Mouse (Mus musculus) embryonic facial prominence, embryonic 12.5 days (tissue): ENCODE measurements around the gene Cd101. TPM values are rescaled to one million over a fixed set of nuclear protein-coding genes. Genes with fewer than 3 reads are reported as not detected.

Experiments used
- ATAC-seq: fragments of 200-750 bp; cut with Nextera tagmentation; 2 replicates; pipeline ENCODE4 v1.8.0; 2017; ENCODE audit not compliant: insufficient number of reproducible peaks, insufficient read depth, low FRiP score, low TSS enrichment
- H3K27ac ChIP-seq: fragments of 300-500 bp; sonication (generic); 2 replicates; pipeline ENCODE4 v1.5.1; 2016; ENCODE audit warnings: mild to moderate bottlenecking
- H3K27me3 ChIP-seq: fragments of 300-500 bp; sonication (generic); 2 replicates; pipeline ENCODE4 v1.6.1; 2016; ENCODE audit warnings: mild to moderate bottlenecking, moderate library complexity
- H3K36me3 ChIP-seq: fragments of 300-500 bp; sonication (generic); 2 replicates; pipeline ENCODE4 v1.6.1; 2016; ENCODE audit warnings: mild to moderate bottlenecking
- H3K4me1 ChIP-seq: fragments of 300-500 bp; sonication (generic); 2 replicates; pipeline ENCODE4 v1.6.1; 2016
- H3K4me2 ChIP-seq: fragments of 300-500 bp; sonication (generic); replicated peaks from 2 replicates; pipeline ENCODE4 v1.6.1; 2016; ENCODE audit warnings: mild to moderate bottlenecking, moderate library complexity
- H3K4me3 ChIP-seq: fragments of 300-500 bp; sonication (generic); 2 replicates; pipeline ENCODE4 v1.5.1; 2016; ENCODE audit warnings: mild to moderate bottlenecking
- H3K9ac ChIP-seq: fragments of 300-500 bp; sonication (generic); 2 replicates; pipeline ENCODE4 v1.6.1; 2016; ENCODE audit warnings: mild to moderate bottlenecking, moderate library complexity
- H3K9me3 ChIP-seq: fragments of 300-500 bp; sonication (generic); 2 replicates; pipeline ENCODE4 v1.6.1; 2016; ENCODE audit warnings: mild to moderate bottlenecking, moderate library complexity
- WGBS: fragments of 180-500 bp; shearing (Covaris S2); methylation state at CpG from one replicate; pipeline ENCODE4 v1.1.7; 2016; 5-methylcytosine and 5-hydroxymethylcytosine counted together
- polyA plus RNA-seq: library from polyadenylated mRNA; unstranded; fragments of >200 nt; fragmentation: Nextera tagmentation; extraction: Ambion mirVana; gene quantifications from 2 replicates; pipeline ENCODE4 v1.2.1, GENCODE M21; 2016

The Cd101 gene
- polyA plus RNA-seq, 1 experiment from 2014 or later, result 0.06 TPM

DNA sequence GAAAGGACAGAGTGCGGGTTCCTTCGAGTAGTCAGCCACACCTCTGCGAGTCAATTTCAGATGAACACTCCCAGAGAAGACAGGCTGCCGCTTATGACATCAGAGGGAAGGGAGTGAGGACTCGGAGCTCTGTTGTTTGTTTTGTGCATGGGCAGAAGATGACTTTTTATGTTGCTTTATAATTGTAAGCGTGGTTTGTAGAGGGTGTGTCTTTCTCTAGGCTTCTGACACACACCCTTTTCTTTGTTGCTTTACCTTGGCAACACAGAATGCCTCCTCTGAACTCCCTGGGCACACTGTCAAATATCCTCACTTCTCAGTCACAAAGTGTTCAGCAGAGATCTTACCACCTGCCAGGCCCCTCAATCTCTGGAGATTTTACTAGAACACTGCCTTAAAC, 36.8 kb upstream of the Cd101 start:
- H3K9me3 ChIP-seq, result no peaks in the 10 kb centered on the region

DNA sequence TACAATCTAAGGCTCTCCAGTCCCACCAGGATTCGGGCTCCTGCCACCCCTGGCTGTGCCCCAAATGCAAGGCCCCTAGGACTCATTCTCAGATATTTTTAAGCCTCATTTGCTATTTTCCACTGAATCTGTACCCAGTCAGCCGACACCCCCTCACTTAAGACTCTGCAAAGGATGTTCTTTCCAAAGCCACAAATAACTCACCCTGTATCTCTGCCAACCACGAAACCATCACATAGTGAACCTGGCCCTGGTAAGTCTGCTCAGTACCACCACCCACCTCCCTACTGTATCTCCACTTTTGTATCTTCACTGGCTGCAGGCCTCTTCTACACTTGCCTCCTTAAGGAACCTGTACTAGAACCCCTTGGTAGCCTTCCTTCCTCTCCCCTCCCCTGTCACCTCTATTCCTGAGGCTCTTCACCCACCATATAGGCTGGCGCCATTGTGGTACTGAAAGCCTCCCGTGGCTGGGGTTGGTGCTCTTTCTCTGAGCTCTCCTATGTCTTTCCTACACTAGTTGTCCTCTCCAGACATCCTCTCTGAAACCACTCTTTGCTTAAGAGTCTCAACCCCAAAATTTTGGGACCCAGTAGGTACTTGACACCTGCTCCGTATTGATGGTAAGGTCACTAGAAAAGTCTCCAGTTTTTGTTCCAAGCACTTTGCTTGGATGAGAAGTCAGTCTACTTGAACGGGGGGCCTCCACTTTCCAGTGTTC, 32.7 kb upstream of the Cd101 start:
- 92% methylated on average over 7 of the region's 7 CpGs for WGBS
- H3K9me3 ChIP-seq, result no peaks in the 10 kb centered on the region
- peaks cover 29% of the 10 kb centered on the region for H3K36me3 ChIP-seq
- ATAC-seq, result no peak
- no peak overlapping the region for H3K9ac ChIP-seq
- no peak overlapping the region for H3K4me3 ChIP-seq
- H3K4me1 ChIP-seq, result 0 out of 2 replicates have a peak, but pooled peaks cover 3% of the 10 kb centered on the region
- H3K27me3 ChIP-seq, result no peaks in the 10 kb centered on the region
- no peak overlapping the region for H3K27ac ChIP-seq
- H3K4me2 ChIP-seq, result no peak overlapping the region

More for the DNA sequence above, 36.8 kb upstream of the Cd101 start:
- Histone ChIP-seq H3K4me2 (no peak overlapping the region), H3K27ac (no peak overlapping the region), H3K4me1 (peaks cover 32% of the 10 kb centered on the region), H3K9ac (no peak overlapping the region), H3K4me3 (no peak overlapping the region), H3K27me3 (no peaks in the 10 kb centered on the region), H3K36me3 (0 out of 2 replicates have a peak, but pooled peaks cover 4% of the 10 kb centered on the region)
- no peak for ATAC-seq
- WGBS, result 88% methylated on average over 6 of the region's 6 CpGs

DNA sequence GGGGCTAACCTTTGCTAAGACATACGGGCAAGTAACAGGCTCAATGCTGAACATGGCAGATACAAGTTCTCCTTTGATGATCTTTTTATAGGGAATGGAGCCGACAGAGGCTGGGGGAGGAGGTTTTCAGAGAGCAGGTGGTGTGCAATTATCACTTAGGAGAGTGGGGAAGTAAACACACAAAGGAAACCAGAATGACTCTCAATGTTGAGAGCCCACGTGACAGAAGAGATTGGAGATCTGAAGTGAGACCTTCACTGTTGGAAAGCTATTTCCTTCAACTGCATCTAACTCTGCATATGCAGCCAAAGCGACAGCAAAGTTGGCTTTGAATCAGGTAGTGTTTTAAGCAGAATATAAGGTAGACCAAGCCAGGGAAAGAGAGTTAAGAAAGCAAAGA, 29.9 kb upstream of the Cd101 start:
- Histone ChIP-seq H3K27me3 (no peaks in the 10 kb centered on the region), H3K4me1 (no peaks in the 10 kb centered on the region), H3K9ac (no peak overlapping the region), H3K4me2 (no peak overlapping the region), H3K27ac (no peak overlapping the region), H3K36me3 (peaks cover 46% of the 10 kb centered on the region), H3K4me3 (no peak overlapping the region), H3K9me3 (no peaks in the 10 kb centered on the region)
- no peak for ATAC-seq
- WGBS, result 87% methylated on average over 4 of the region's 4 CpGs

DNA sequence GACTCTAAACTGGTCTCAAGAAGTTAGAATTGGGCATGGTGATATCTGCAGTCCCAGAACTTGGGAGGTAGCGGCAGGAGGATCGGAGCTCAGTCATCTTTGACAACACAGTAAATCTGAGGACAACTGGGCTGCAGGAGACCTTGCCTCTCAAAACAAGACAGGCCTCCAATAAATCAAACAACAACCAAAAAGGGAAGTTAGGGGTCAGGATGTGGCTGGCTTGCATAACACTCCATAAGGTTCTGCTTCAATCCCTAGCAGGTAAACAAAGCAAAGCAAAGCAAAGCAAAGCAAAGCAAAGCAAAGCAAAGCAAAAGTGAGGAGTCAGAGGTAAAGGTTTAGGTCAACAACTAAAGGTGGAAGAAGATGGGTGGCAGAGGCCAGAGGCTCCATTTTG, 28.8 kb upstream of the Cd101 start:
- H3K9me3 ChIP-seq, result no peaks in the 10 kb centered on the region
- peaks cover 49% of the 10 kb centered on the region for H3K36me3 ChIP-seq
- no peak for ATAC-seq
- no peak overlapping the region for H3K4me3 ChIP-seq
- no peaks in the 10 kb centered on the region for H3K27me3 ChIP-seq
- no peak overlapping the region for H3K4me2 ChIP-seq
- no peaks in the 10 kb centered on the region for H3K4me1 ChIP-seq
- H3K27ac ChIP-seq, result no peak overlapping the region
- H3K9ac ChIP-seq, result no peak overlapping the region
- 94% methylated on average over 2 of the region's 2 CpGs for WGBS

DNA sequence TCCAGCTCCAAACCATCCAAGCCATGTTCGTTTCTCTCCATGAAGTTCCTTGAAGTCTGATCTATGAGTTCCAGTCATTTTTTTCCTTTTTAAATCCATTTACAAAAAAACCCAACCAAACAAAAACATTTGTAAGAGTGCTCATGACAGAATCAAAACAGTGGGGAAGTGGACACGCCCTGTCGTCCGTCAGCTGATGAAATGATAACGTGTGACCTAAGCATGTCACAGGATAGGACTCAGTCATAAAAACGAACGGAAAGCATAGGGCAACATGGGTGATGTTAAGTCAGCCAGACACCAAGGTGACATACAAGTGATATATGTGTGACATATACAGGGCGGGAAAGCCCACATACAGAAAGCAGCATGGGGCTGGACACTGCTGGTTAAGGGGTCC, 25.9 kb upstream of the Cd101 start:
- no peaks in the 10 kb centered on the region for H3K9me3 ChIP-seq
- peaks cover 39% of the 10 kb centered on the region for H3K36me3 ChIP-seq
- no peaks in the 10 kb centered on the region for H3K4me1 ChIP-seq
- H3K4me3 ChIP-seq, result no peak overlapping the region
- WGBS, result 91% methylated on average over 8 of the region's 8 CpGs
- H3K9ac ChIP-seq, result no peak overlapping the region
- no peak overlapping the region for H3K4me2 ChIP-seq
- H3K27me3 ChIP-seq, result no peaks in the 10 kb centered on the region
- no peak for ATAC-seq
- H3K27ac ChIP-seq, result no peak overlapping the region

DNA sequence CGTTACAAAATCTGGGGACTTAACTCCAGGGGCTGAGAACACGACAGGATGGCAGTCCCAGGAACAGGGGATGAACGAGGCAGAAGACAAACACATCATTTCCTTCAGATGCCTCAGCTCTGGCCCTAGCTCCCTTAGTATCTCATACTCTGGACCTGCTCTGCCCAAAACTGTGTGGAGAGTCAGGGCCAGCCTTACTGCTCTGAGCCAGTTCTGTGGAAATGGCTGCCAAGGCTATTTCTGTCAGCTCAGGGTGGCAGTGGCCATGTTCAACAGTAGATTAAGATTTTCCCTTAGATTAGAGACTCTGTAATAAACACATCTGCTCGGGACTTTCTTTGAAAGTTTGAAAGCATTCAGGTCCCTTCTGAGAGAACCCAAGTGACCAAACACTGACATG, 22.2 kb upstream of the Cd101 start:
- H3K9me3 ChIP-seq, result no peaks in the 10 kb centered on the region
- H3K27ac ChIP-seq, result no peak overlapping the region
- no peak for ATAC-seq
- H3K4me1 ChIP-seq, result no peaks in the 10 kb centered on the region
- no peak overlapping the region for H3K9ac ChIP-seq
- WGBS, result 73% methylated on average over 4 of the region's 4 CpGs
- H3K27me3 ChIP-seq, result no peaks in the 10 kb centered on the region
- H3K4me3 ChIP-seq, result no peak overlapping the region
- H3K4me2 ChIP-seq, result no peak overlapping the region
- peaks cover 45% of the 10 kb centered on the region for H3K36me3 ChIP-seq

DNA sequence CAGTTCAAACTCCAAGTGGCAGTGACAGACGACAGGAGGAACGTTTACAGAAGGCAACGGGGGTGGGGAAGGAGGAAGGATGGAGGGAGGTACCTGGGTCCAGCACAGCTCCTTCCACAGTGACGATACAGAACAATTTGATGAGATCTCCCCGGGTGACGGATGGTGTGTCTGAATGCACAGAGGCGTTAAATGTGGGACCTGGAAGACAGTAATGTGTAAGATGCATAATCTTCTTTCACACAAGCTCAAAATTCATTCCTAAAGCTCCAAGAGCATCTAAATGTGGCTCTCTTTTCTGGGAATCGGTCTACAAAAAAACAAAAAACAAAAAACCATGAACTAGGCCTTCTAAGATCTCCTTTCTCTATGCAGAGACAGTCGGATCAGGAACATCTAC, 20.6 kb upstream of the Cd101 start:
- Histone ChIP-seq H3K36me3 (peaks cover 37% of the 10 kb centered on the region), H3K4me3 (no peak overlapping the region), H3K9ac (no peak overlapping the region), H3K4me1 (no peaks in the 10 kb centered on the region), H3K27ac (no peak overlapping the region), H3K9me3 (no peaks in the 10 kb centered on the region), H3K27me3 (no peaks in the 10 kb centered on the region), H3K4me2 (no peak overlapping the region)
- 84% methylated on average over 9 of the region's 9 CpGs for WGBS
- ATAC-seq, result no peak

DNA sequence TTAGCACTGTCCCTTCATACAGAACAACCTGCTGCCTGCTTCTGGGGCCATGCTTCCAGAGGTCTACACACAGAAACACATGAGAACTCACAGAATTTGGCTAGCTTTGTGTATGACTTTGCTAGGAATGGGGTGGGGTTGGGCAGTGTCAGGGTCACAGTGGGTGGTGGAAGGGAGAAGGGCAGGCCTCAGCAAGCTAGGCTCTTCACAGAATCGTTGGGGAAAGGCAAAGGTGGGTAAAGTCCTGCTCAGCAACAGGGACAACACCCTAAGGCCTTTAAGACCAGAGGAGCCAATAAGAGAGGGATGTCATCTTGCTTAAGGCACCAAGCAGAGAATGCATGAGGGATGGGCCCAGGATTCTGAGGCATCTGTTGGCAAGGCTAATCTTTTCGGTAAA, 19.4 kb upstream of the Cd101 start:
- Histone ChIP-seq H3K9ac (no peak overlapping the region), H3K36me3 (peaks cover 31% of the 10 kb centered on the region), H3K4me3 (no peak overlapping the region), H3K27ac (no peak overlapping the region), H3K27me3 (no peaks in the 10 kb centered on the region), H3K4me2 (no peak overlapping the region), H3K4me1 (no peaks in the 10 kb centered on the region), H3K9me3 (no peaks in the 10 kb centered on the region)
- no peak for ATAC-seq
- WGBS, result 80% methylated on average over 2 of the region's 2 CpGs

DNA sequence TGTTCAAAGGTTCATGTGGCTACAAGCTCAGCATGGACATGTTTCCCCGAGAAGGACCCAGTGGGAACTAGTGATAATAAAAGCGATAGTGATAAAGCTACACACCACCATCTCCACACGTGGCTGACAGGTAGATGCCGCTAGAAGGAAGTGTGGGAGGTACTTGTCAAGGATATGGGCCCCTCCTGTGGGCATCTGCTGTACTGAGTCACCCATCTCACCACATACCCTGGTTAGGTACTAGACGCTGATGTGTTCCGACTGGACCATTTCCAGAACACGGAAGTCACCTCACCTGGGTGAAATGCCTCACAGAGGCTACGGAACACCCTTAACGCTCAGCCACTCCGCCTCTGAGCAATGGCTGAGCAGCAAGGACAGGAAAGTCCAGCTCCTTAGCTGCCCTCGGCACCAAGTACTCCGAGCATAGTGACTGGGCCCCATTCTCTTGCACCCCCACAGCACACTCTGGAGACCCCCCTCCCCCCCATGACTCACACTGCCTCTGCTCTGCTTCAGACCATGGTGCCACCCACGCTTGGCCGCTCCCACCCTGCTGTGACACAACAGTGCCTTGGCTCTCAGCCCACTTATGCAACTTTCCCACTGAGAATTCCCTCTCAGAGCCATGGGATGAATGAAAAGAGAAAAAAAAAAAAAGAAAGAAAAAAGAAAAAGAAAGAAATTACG, 18.4 kb upstream of the Cd101 start:
- 91% methylated on average over 15 of the region's 15 CpGs for WGBS
- H3K27ac ChIP-seq, result no peak overlapping the region
- no peak for ATAC-seq

DNA sequence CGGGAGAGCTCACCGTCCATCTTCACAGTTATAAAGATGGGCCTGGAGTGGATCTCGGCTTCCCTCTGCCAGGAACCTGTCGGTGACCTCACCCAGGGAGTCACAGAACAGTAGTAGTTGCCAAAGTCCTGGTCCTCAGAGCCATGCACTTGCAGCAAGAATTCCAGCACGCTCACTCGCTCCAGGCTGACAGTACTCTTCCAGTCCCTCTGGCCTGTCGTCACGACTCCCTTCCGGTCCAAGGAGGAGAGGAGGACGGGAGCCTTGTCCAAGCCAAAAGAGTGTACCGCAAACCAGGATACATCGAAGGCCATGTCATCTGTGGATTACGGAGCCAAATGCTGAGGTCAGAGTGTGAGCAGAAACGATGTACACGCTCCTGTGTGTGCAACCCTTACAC, 16.1 kb upstream of the Cd101 start:
- Histone ChIP-seq H3K27ac (no peak overlapping the region), H3K27me3 (no peaks in the 10 kb centered on the region), H3K4me2 (no peak overlapping the region), H3K4me1 (no peaks in the 10 kb centered on the region), H3K9ac (no peak overlapping the region), H3K9me3 (no peaks in the 10 kb centered on the region), H3K36me3 (peaks cover 45% of the 10 kb centered on the region), H3K4me3 (no peak overlapping the region)
- WGBS, result 92% methylated on average over 15 of the region's 15 CpGs
- no peak for ATAC-seq

More for the DNA sequence above, 18.4 kb upstream of the Cd101 start:
- Histone ChIP-seq H3K36me3 (peaks cover 37% of the 10 kb centered on the region), H3K4me3 (no peak overlapping the region), H3K27me3 (no peaks in the 10 kb centered on the region), H3K9ac (no peak overlapping the region), H3K4me1 (no peaks in the 10 kb centered on the region), H3K4me2 (no peak overlapping the region), H3K9me3 (no peaks in the 10 kb centered on the region)

DNA sequence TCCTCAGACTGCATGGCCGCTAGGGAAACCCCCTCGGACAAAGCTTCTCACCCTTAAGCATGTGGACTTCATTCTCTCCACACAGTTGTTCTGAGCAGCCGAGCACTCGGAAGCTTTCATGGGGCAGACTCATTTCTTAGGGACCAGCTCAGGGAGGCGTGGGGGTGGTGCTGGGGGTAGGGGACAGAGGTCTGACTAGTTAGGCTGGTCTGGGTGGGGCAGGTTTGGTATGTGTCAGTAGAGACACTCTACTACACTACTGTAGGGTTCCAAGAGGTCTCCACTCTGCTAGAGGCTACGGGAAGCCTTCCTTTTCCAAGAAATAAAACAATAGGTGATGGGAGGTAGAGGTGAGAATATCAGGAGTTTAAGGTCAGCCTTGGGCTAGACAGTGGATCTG, 15.3 kb upstream of the Cd101 start:
- peaks cover 47% of the 10 kb centered on the region for H3K36me3 ChIP-seq
- WGBS, result 70% methylated on average over 6 of the region's 6 CpGs

DNA sequence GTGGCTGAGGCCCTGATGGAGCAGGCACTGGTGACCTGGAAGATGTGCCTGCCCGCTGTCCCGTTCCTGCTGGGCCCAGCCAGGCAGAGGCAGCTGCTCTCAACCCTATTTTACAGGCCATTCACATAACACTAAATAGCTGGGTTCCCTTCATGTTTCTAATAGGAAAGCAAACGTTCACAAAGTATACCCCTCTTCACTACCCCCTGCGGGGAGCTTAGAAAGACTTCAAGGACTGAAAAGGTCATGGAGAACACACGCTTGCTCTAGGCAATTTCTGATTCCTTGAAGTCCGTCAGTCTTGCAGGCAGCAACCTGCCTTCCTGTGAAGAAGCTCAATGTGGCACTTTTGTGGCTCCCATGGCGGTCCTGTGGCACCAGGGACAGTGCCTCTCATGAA, 12.6 kb upstream of the Cd101 start:
- Histone ChIP-seq H3K9ac (no peak overlapping the region), H3K4me1 (no peaks in the 10 kb centered on the region), H3K36me3 (peaks cover 33% of the 10 kb centered on the region), H3K27ac (no peak overlapping the region), H3K4me2 (no peak overlapping the region), H3K4me3 (no peak overlapping the region), H3K27me3 (no peaks in the 10 kb centered on the region), H3K9me3 (no peaks in the 10 kb centered on the region)
- 71% methylated on average over 7 of the region's 7 CpGs for WGBS
- ATAC-seq, result no peak

More for the DNA sequence above, 15.3 kb upstream of the Cd101 start:
- Histone ChIP-seq H3K4me3 (no peak overlapping the region), H3K4me2 (no peak overlapping the region), H3K9me3 (no peaks in the 10 kb centered on the region), H3K4me1 (no peaks in the 10 kb centered on the region), H3K27me3 (no peaks in the 10 kb centered on the region), H3K27ac (no peak overlapping the region), H3K9ac (no peak overlapping the region)
- ATAC-seq, result no peak
